Mouse (Mus musculus): ENCODE measurements around the gene Kdm2a.

GRCm38 (mm10) chr19:4419711-4420110, 21.6 kb upstream of the Kdm2a start:
- TF ChIP-seq CTCF (IDR thresholded peaks at IDR 0.05; ENCODE audit: extremely low read depth, insufficient read depth, low read length) (no peak), POLR2A (IDR thresholded peaks at IDR 0.05; ENCODE audit: extremely low read depth, insufficient read depth, low read length) (no peak)

All from cortical plate, adult 2 months (tissue).